Mouse (Mus musculus): ENCODE data around the gene Mogat2. TPM values are rescaled to one million over a fixed set of nuclear protein-coding genes. Genes with fewer than 3 reads are reported as not detected.

The Mogat2 gene
- not detected for total RNA-seq (2023)

GRCm38 (mm10) chr7:99238417-99238816 is at the start of gene Mogat2:
TSS of gene Mogat2 (minus strand) at chr7:99238619.

GRCm38 (mm10) chr7:99267251-99267896 is 29.0 kb upstream of the Mogat2 start, which contains the start of gene Map6:
TSS of gene Map6 (plus strand) at chr7:99267447.

GRCm38 (mm10) chr7:99182432-99183172 is 55.8 kb downstream of the Mogat2 start, which contains the start of gene Dgat2:
TSS of gene Dgat2 (minus strand) at chr7:99182719.

Other genes with a start within 250 kb of the Mogat2 start
- 101 TPM for gene Uvrag, start 97.5 kb downstream of the Mogat2 start, total RNA-seq (2023)
- gene Dgat2, start 55.9 kb downstream of the Mogat2 start, total RNA-seq (2023), result 1.6 TPM
- gene Map6, start 28.8 kb upstream of the Mogat2 start, total RNA-seq (2023), result 0.09 TPM
- gene Serpinh1, start 114.6 kb upstream of the Mogat2 start, total RNA-seq (2023), result 0.86 TPM
- gene Gdpd5, start 142.8 kb upstream of the Mogat2 start, total RNA-seq (2023), result 4.2 TPM
- 0.34 TPM for gene Klhl35, start 227.4 kb upstream of the Mogat2 start, total RNA-seq (2023)
- 1,727 TPM for gene Rps3, start 245.1 kb upstream of the Mogat2 start, total RNA-seq (2023)

Measured in CD8-positive naive resting alpha-beta T cell, adult 57 days (primary cell).